Mouse (Mus musculus) MN1 (cell line): ENCODE results near the gene Jdp2.

Source experiments
- DNase-seq: peaks from one replicate; pipeline ENCODE4 v3.0.0-alpha.2; 2016; ENCODE audit warnings: low spot score

Gene Jdp2

DNA sequence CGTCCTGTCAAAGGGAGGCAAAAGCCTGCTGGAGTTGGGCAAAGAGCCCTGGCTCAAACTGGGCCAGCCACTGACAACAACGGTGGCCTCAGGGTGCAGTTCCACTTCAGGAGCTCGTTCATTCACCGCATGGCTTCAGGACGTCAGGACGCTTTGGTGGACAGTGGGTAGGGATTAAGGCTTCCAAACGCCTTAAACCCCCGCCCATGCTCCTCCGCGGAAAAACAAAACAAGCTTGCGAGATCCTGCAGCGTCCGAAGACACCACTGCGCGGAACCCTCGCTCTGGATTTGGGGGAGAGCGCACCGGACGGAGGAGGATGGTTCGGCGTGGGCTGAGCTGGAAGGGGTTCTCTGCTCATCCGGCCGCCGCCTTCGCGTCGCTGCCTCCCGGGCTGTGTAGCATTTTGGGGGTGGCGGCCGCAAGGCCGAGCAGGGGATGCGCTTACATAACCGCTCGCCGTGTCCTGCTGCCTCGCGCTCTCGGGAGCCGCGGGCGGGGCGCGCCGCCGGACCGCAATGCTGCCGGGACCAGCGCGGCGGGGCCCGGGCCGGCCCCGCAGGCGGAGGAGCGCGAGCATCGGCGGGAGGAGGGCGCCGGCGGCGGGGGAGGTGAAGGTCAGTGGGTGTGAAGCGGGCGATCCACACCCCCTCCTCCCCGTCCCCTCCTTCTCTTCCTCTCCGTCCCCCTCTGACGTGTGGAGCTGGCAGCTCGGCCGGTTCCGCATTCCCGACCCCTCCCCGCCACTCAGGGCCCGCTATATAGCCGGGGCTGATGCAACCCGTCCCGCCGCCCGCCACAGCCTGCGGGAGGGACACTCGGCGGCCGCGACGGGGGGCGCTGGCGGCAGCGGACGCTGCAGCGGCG is at the start of gene Jdp2:
Jdp2 (plus strand) TSS at position 417 of the 867 bp plus-strand sequence.
- DNase-seq: peak; percentile 75

DNA sequence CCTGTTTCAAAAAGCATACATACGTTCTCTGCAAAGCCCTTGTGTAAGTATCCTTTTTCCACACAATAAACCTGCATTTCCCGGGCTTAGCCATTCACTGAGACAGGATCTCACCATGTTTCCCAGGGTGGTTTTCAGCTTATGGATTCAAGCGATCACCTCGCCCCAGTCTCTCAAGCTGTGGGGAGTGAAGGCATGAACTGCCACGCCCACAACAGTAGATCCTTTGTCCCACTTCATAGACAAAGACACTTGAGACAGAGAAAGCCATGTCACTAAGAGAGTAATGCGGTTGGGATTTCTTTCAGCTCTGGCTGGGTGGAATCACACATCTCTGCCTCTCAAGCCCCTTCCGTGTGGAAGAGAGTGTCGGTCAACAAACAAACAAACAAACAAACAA is 49.2 kb upstream of the Jdp2 start:
- no peak for DNase-seq

DNA sequence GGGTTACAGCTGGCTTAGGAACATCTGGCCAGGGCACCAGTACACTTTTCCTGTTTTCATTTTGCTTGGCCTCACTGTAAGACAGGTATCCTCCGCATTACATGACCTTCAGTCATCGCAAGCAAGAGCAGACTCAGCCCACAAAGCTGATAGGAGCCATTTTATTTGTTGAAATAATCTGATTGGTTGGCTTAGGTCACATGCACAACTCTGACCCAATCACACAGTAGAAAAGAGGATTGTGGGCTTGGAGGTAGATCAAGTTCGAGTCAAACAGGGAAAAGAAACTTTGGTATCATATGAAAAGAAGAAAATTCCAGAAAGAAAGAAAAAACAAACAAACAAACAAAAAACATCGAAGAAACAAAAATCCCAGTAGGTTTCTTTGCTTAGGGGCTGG is 48.4 kb upstream of the Jdp2 start:
- no peak for DNase-seq

DNA sequence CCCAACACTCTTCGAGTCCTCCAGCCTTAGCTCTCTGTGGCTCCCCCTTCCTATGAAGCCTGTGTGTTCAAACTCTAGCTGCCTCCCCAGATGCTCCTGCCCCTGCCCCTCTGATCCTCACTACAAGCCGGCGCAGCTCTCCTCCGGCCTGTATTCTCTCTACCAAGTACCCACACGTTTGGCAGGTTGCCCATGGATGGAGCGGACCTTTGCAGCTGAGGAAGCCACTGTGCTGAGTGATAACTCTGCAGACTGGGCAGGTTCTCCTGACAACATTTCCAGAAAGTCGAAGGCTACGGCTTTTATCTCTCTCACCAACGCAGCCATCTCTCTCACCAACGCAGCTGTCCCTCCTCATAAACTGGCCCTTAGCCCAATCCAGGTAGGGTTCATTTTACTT is 39.5 kb upstream of the Jdp2 start:
- peak; percentile 20 for DNase-seq

DNA sequence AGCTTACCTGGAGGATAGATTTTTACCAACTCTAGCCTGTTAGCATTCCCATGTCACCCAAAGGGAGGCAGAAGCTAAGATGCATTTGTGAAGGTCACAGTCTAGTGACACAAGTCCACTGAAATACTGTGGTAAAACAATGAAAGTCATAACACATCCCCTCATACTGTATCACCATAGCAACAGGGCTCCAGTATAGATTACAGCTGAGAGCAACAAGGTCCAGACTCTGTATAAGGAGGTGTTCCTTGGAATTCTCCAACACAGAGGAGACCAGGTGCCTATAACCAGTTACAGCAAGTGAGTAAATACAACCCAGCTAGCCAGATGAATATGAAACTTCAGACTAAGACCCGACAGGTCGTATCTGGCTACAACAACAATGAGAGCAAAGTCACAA is 33.4 kb upstream of the Jdp2 start:
- no peak for DNase-seq

DNA sequence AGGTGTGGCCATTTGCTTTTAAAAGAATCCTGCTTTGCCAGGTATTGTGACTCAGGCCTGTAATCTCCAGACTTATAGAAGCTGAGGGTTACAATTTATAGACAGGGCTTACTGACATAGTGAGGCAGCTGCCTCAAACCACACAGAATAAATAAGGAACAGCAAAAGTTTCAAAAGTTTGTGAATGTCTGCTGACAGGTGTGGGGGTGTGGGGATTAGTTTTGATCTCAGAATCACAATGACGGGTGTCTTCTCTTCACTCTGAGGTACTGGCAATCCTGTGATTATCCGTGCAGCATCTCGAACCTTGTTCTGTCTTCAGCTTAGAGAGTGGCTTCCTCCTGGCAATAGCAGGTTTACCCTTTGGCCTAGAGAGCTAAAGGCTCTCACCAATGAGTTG is 30.5 kb upstream of the Jdp2 start:
- no peak for DNase-seq

DNA sequence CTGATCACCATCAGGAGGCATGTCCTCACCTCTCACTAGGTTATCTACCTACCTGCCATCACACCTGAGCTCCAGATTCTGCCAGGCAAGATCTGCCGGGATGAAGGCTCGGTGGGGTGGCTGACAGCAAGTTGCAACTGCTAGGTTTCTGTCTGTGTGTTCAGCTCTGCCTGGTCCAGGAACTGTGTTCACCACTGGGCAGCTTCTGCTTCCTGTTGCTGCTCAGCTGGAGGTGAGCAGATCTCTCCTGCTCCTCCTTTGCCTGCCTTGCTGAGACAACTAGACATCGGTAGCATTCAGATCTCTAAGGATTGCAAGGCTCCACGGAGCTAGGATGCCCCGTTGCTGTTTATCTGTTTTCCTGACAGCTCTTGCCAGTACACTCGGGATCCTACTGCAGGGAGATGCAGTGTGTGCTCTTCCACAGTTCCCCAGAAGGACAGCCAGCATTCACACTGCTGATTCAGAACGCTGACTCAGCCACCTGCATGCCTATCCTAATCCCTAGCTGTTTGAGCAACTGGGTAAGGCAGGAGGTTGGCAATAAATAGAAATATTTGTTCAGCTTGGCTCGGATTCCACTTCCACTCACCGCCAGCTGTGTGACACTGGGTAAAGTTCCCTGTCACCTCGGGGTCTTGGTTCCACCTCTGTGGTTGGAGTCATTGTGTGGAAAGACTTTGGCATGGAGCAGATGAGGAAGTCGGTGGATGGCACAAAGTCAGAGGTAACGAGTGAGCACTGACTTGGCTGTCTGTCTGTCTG is 29.3 kb upstream of the Jdp2 start:
- no peak for DNase-seq

DNA sequence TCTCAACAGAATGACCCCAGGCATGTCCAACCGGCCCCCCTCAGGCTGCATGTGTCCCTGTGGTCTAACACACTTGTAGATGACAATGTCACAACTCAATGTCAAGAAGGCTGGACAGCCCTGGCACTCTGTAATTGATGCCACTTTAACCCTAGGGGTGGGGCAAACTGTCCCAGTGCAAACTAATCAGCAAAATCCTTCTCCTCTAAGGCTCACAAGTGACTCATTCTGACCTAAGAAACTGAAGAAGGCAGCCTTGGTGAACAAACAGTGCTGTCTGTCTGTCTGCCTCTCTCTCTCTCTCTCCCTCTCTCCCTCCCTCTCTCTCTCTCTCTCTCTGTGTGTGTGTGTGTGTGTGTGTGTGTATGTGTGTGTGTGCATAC is 28.7 kb upstream of the Jdp2 start:
- DNase-seq: no peak

DNA sequence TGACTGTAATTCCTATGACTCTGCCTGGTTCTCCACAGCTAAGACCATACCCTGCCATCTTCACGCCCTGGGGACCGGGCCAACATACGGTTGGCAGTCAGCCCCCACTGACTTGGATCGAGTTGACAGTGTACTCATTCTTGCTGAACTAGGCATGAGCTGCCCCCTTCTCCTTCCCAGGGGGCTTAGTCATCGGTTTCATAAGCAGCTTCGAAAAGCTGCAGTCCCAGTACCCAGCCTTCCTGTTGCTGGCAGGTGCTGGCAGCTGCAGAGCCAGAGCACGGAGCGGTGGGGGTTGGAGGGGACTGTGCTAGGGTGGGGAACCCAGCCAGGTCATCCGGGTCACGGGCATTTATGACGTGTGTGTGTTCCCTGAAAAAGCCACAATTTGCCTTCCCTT is 27.5 kb upstream of the Jdp2 start:
- peak; percentile 71 for DNase-seq

DNA sequence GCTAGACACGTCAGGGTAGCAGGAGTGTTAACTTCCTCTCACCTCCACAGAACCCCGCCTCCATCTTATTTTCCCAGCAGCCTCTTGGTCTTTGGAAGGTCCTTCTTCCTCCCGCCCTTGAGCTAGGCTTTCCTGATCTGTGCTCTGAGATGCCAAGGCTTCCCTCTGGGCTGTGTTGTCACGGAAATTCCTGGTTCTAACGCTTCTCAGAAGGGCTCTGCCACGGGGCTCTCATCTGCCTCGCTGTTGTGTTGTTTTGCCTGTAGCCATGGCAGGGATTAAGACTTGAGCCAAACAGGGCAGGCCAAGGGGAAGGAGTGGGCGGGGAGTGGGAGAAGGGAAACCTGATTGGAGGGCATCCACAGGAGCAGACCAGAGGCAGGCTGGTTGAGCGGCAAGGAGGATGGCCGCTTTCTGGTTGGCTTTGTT is 26.8 kb upstream of the Jdp2 start:
- peak; percentile 86 for DNase-seq

DNA sequence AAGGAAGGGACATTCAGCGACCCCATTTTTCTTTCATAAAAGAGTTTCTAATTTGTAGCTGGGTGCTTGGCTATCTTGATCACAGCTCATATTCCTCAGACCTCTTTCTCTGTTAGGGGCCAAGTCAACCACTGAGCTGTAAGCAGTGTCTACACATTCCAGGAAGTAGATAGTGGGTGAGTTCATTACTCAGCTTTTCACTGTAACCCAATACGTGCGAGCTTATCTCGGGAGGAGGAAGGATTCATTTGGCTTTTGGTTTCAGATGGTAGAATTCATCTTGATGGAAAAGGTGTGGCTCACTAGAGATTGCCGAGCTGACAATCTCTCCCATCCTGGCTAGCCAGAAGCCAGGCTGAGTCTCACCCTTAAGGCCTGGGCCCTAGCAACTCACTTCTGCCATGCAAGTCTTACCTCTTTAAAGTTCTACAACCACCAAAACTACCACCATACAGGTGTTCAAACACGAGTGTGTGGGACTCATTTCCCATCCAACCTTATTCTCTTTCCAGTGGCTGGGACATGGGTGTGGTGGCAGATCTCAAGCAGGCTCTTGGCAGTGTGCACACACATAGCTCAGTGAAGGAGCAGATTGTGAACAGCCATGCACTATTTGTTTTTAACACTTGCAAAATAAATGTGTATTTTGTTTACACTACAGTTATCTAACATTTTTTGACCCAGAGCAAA is 23.9 kb upstream of the Jdp2 start:
- no peak for DNase-seq

DNA sequence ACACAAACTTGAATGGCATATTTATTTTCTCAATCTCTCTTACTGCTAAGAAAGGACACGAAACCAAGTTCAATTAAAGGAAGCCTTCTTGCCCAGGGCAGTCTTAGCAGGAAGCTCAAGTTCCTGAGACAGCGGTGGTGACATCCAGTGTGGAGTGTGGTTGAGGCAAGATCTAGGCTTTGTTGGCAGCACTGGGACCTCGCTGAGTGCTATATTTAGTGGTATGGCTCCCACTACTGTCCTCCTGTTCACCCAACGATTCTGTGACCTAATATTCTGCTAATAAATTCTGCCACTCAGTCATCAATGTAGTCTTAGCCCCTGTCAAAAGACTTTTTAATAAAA is 23.4 kb upstream of the Jdp2 start:
- no peak for DNase-seq

DNA sequence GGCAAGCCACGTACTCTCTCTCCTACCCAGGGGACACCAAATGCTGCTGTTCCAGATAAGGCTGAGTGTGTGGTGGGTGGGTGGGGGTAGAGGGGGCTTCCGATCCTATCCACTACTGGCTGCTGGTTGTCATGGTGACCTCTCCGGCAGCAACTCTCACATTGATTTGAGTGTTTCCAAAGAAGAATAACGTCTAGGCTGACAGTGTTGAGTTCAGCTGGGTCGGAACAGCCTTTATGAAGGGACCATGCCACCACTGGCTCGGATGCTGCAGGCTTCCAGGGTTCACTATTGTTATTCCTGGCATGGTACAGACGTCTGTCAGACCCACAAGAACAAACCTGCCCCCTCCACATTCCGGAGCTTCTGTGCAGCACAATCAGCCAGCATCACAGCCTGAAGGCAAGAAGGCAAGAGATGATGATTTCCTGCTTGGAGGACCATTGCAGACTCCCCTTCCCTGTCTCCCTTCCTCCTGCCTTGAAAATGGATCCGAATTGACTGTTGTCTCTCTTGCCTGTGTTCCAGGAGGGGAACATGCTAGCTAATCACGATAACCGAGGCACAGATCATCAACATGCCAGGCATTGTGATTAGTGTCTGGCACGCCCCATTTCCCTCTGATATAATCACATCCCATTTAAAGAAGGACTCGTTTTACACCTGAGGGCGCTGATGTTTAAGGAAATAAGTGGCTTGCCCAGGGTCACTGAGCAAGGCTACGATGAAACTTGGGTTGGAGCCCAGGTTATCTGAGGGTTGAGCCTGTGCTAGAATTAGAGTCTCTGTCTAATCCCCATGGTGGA is 17.4 kb upstream of the Jdp2 start:
- no peak for DNase-seq

DNA sequence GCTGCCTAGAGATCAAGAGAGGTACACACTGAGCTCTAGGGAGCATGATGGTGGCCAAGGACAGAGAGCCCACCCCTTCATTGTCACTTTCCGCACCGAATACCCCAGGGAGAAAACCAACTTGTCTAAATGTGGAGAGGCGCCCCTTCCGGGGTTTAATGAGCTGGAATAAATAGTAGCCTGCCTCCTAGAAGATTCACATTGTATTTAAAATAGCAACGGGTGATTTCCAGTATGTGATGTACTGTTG is 16.8 kb upstream of the Jdp2 start:
- no peak for DNase-seq

DNA sequence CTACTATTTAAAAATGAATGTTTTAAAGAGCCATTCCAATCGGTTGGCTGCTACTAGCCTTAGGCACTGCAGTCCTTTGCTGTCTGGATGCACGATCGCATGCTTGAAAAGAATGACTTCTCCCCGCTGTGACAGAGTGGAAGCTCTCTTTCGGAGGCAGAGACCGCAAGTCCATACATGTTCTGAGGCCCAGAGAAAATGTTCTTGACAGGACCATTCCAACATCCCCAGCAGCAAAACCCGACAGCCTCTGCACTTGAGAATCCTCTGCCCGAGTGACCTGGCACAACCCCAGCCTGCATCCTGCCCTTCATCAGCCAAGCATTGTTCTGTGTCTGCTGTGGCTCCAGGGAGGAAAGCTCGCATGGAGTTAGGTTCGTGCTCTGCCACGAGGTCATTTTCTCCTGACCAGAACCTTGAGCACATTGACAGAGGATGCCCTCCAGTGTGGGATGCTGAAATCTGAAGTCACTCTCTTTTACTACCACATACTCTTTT is 13.0 kb upstream of the Jdp2 start:
- no peak for DNase-seq

DNA sequence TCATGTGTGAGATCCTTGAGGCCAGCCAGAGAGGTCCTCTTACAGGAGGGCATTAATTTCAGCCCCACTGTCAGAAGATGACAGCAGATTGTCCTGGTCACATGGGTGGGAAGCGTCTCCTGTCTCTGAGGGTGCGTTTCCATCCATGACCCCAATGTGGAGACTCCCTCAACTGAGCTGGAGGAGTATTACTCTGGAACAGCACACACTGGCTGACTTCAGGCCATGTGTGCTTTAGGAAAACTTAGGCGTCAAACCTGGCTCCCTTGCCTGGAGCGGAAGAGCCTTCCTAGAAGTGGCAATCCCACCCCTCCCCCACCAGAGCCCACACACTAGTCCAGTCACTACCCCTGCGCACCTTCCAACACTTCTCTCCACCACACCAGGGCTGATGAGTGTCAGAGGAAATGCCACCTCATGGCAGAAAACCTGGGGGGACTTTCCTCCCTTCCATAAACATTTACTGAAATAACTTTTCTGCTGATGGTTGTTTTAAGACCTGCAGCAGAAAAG is 8.9 kb upstream of the Jdp2 start:
- DNase-seq: no peak

DNA sequence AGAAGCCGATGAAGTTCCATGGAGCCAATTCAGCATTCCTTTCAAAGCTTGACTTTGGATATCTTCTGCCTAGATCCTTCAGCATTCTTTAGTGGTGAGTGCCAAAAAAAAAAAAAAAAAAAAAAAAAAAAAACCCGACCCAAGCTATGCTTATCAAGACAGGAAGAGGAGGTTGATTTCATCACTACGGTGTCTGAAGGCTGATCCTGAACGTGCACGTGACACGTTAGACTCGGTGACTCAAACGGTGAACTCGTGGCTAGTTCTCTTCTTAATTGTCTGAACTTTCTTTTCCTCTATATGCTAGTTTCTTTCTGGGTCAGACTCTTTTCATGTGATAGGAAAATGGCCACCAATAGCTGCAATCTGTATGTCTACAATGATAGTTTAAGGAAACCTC is 5.9 kb upstream of the Jdp2 start:
- no peak for DNase-seq

DNA sequence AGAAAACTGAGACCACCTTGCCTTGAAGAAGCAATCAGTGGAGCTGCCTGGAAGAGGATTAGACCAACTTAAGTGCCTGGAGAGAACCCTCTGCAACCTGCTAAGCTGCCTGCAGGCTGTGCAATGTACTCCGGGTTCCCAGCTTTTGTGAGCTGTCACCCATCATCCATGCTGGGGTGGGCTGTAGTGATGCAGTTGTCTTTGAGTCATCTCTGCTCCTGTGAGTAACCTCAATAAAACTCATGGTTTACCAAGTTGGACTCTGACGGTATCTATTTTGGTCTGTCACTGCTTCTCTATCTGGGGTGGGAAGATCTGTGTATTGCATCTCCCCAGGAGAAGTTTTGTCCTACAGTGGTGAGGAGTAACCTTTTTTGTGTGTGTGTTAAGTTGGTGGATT is 4.4 kb upstream of the Jdp2 start:
- no peak for DNase-seq

DNA sequence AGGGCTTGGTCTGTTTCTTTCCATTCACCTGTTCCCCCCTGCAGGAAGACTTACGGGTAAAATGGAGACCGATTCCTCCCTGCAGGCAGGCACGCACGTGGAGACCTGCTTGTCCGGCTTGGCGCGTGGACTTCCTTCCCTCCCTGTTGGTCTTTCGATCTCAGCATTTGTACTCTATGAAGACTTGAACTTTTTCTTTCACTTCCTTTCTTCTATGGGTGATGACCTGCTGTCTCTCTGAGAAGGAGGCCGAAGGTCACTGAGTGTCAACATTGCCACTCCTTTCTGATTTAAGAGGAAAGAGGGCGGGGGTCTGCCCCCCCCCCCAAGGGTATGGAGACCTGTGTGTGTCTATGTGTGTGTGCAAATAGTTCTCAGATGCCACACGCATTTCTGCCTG is 774 bp upstream of the Jdp2 start:
- no peak for DNase-seq

DNA sequence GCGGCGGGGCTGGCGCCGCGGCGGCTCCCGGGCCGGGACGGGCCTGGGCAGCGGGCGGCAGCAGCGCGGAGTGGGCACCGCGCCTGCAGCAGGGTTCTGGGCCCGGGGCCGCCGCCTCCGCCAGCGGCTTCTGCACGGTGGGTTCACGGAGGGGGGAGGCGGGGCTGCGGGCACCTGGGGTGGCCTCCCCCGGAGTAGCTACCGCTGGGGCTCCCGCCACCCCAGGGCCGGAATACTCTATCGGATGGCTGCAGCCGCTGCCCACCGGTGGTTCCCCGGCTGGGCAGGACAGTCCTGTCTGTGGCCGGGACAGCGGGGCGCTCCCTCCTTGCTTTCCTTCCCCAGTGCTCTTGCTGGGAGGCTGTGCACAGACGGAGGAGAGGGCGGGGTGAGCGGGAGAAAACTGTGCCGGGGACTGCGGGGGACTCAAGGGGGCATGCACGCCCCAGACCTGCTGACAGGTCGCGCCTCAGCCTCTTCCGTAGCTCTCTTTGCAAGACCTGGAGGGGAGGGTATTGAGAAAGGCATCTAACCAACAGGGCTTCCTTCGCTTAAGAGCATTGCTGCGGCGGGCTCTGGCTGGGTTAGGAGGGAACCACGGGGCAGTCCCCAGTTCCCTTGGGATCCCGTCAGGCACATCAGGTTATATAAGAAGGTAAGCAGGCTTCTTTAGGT is 788 bp downstream of the Jdp2 start:
- peak; percentile 34 for DNase-seq

DNA sequence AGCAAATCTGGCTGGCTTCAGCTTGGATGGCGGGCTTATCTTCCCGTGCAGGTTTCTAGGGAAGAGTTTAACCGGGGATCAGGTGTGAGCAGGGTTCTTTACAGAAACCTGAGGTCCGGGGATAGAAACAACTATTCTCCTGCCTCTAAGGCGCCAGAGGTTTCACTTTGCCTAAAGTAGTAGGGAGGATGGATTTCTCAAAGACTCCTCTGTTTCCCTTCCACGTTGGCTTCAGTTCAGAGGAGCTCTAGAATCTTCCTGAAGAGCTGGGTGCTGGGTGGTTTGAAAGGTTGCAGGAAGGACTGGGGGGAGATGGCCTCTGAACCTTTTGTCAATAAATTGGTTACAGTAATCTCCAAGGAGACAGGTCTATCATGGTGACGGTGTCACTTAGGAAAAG is 1.8 kb downstream of the Jdp2 start:
- DNase-seq: no peak

DNA sequence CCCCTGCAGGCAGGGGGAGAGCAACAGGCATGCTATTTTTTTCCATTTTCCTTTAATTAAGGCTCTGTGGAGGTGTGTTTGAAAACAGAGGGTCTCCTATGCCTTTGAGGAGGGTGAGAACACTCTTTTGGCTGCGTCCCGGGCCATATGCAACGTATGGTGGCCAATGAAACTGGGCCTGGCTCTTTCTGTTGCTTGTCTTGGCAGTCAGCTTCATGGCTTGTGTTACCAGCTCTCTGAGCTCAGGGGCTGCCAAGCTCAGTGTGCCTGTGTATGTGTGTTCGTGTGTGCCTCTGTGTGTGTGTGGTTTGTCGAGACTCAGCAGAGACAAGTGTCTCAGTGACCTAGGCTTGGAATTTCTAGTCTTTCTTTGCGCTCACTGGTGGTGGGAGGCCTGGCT is 2.7 kb downstream of the Jdp2 start:
- DNase-seq: no peak
